Mouse (Mus musculus) liver, embryonic 12.5 days (tissue): ENCODE data around the gene Aff4. TPM values are rescaled to one million over a fixed set of nuclear protein-coding genes. Genes with fewer than 3 reads are reported as not detected.
A peak's percentile ranks its signal among the peaks of the same experiment; 100 is the strongest.
"Not testable (repeated sequence)": the region's sequence is repeated elsewhere in the genome, so short reads cannot be mapped to it uniquely, and the experiment has no call there.

Experiments
- ATAC-seq: fragments of 200-750 bp; cut with Nextera tagmentation; 2 replicates; pipeline ENCODE4 v1.8.0; 2017; ENCODE audit warnings: moderate number of reproducible peaks, mild to moderate bottlenecking, moderate library complexity
- H3K27ac ChIP-seq: fragments of 300-500 bp; sonication (generic); 2 replicates; pipeline ENCODE4 v1.5.1; 2016; ENCODE audit warnings: mild to moderate bottlenecking
- H3K27me3 ChIP-seq: fragments of 300-500 bp; sonication (generic); replicated peaks from 2 replicates; pipeline ENCODE4 v1.6.1; 2016; ENCODE audit warnings: mild to moderate bottlenecking, moderate library complexity
- H3K36me3 ChIP-seq: fragments of 300-500 bp; sonication (generic); 2 replicates; pipeline ENCODE4 v1.6.1; 2016; ENCODE audit warnings: mild to moderate bottlenecking, moderate library complexity
- H3K4me1 ChIP-seq: fragments of 300-500 bp; sonication (generic); 2 replicates; pipeline ENCODE4 v1.6.1; 2016
- H3K4me2 ChIP-seq: fragments of 300-500 bp; sonication (generic); 2 replicates; pipeline ENCODE4 v1.6.1; 2016; ENCODE audit warnings: mild to moderate bottlenecking, moderate library complexity
- H3K4me3 ChIP-seq: fragments of 300-500 bp; sonication (generic); 2 replicates; pipeline ENCODE4 v1.5.1; 2016; ENCODE audit warnings: mild to moderate bottlenecking, moderate library complexity
- H3K9ac ChIP-seq: fragments of 300-500 bp; sonication (generic); 2 replicates; pipeline ENCODE4 v1.6.1; 2016; ENCODE audit warnings: mild to moderate bottlenecking, moderate library complexity
- H3K9me3 ChIP-seq: fragments of 300-500 bp; sonication (generic); replicated peaks from 2 replicates; pipeline ENCODE4 v1.6.1; 2016; ENCODE audit warnings: mild to moderate bottlenecking, moderate library complexity
- WGBS: fragments of 180-500 bp; shearing (Covaris S2); methylation state at CpG from one replicate; pipeline ENCODE4 v1.1.7; 2016; ENCODE audit not compliant: insufficient replicate concordance; 5-methylcytosine and 5-hydroxymethylcytosine counted together
- polyA plus RNA-seq: library from polyadenylated mRNA; unstranded; fragments of >200 nt; fragmentation: Nextera tagmentation; extraction: Ambion mirVana; gene quantifications from 2 replicates; pipeline ENCODE4 v1.2.1, GENCODE M21; 2016

Aff4 gene
- polyA plus RNA-seq: 18.8 and 19.8 TPM in 2 replicates

- H3K27me3 ChIP-seq: no peaks in the 10 kb centered on the region; the same call in 1 of the 2 replicates
- peaks cover 36% of the 10 kb centered on the region for H3K4me1 ChIP-seq
- H3K4me3 ChIP-seq: peak within 1 kb of the TSS; percentile 90
- H3K4me2 ChIP-seq: peak within 1 kb of the TSS; percentile 96
- no peaks in the 10 kb centered on the region for H3K9me3 ChIP-seq
- peak within 1 kb of the TSS; percentile 95 for H3K9ac ChIP-seq
- ATAC-seq: peak; percentile 94
- under 1% methylated on average over 117 of the region's 127 CpGs for WGBS
- peaks cover 3% of the 10 kb centered on the region; the same call in 1 of the 2 replicates for H3K36me3 ChIP-seq
- H3K27ac ChIP-seq: peak within 1 kb of the TSS; percentile 97
Observed at GRCm38 (mm10) chr11:53350291-53351223, at the start of gene Aff4. Gene Aff4, plus strand, starts transcription at chr11:53350833.

GRCm38 (mm10) chr11:53301167-53301515, 49.5 kb upstream of the Aff4 start:
- Histone ChIP-seq H3K27me3 (no peaks in the 10 kb centered on the region), H3K4me1 (peaks cover 42% of the 10 kb centered on the region), H3K4me3 (peak overlapping the region; percentile 100), H3K9ac (peak overlapping the region; percentile 100), H3K4me2 (peak overlapping the region; percentile 89), H3K36me3 (peaks cover 24% of the 10 kb centered on the region), H3K27ac (peak overlapping the region; percentile 98), H3K9me3 (no peaks in the 10 kb centered on the region)
- 42% methylated on average over 9 of the region's 9 CpGs for WGBS
- ATAC-seq: no peak

- Histone ChIP-seq H3K9me3 (no peaks in the 10 kb centered on the region), H3K4me2 (no peak overlapping the region), H3K36me3 (no peaks in the 10 kb centered on the region), H3K4me1 (peaks cover 22% of the 10 kb centered on the region), H3K4me3 (no peak overlapping the region), H3K27me3 (no peaks in the 10 kb centered on the region), H3K9ac (no peak overlapping the region), H3K27ac (no peak overlapping the region)
- no peak for ATAC-seq
- 77% methylated on average over 14 of the region's 14 CpGs for WGBS
Observed at GRCm38 (mm10) chr11:53304044-53304840, 46.4 kb upstream of the Aff4 start.

- H3K4me2 ChIP-seq: no peak overlapping the region
- H3K36me3 ChIP-seq: no peaks in the 10 kb centered on the region
- H3K4me3 ChIP-seq: no peak overlapping the region
- no peaks in the 10 kb centered on the region for H3K9me3 ChIP-seq
- H3K9ac ChIP-seq: no peak overlapping the region
- no peaks in the 10 kb centered on the region for H3K27me3 ChIP-seq
- 48% methylated on average over 2 of the region's 2 CpGs for WGBS
- H3K4me1 ChIP-seq: peaks cover 10% of the 10 kb centered on the region
- H3K27ac ChIP-seq: no peak overlapping the region
- ATAC-seq: no peak
Observed at GRCm38 (mm10) chr11:53306965-53307364, 43.7 kb upstream of the Aff4 start.

- no peak overlapping the region for H3K4me3 ChIP-seq
- 42% methylated on average over 10 of the region's 10 CpGs for WGBS
- no peaks in the 10 kb centered on the region for H3K36me3 ChIP-seq
- ATAC-seq: no peak
- H3K27ac ChIP-seq: no peak overlapping the region
- no peak overlapping the region for H3K9ac ChIP-seq
- no peaks in the 10 kb centered on the region for H3K9me3 ChIP-seq
- H3K4me2 ChIP-seq: no peak overlapping the region
- H3K27me3 ChIP-seq: 0 out of 2 replicates have a peak, but pooled peaks cover 4% of the 10 kb centered on the region
- H3K4me1 ChIP-seq: peaks cover 9% of the 10 kb centered on the region
Observed at GRCm38 (mm10) chr11:53307558-53308065, 43.0 kb upstream of the Aff4 start.

- H3K9ac ChIP-seq: no peak overlapping the region
Observed at GRCm38 (mm10) chr11:53308251-53308864, 42.3 kb upstream of the Aff4 start.

GRCm38 (mm10) chr11:53308884-53309310, 41.7 kb upstream of the Aff4 start:
- H3K4me1 ChIP-seq: peaks cover 9% of the 10 kb centered on the region
- WGBS: 47% methylated on average over 2 of the region's 2 CpGs
- no peak overlapping the region for H3K9ac ChIP-seq
- no peaks in the 10 kb centered on the region for H3K9me3 ChIP-seq
- 0 out of 2 replicates have a peak, but pooled peaks cover 5% of the 10 kb centered on the region for H3K27me3 ChIP-seq
- ATAC-seq: no peak
- no peak overlapping the region for H3K27ac ChIP-seq
- no peak overlapping the region for H3K4me3 ChIP-seq
- no peak overlapping the region for H3K4me2 ChIP-seq
- no peaks in the 10 kb centered on the region for H3K36me3 ChIP-seq

More at GRCm38 (mm10) chr11:53308251-53308864, 42.3 kb upstream of the Aff4 start:
- ATAC-seq: no peak
- H3K27ac ChIP-seq: no peak overlapping the region
- H3K36me3 ChIP-seq: no peaks in the 10 kb centered on the region
- peaks cover 9% of the 10 kb centered on the region for H3K4me1 ChIP-seq
- H3K27me3 ChIP-seq: 0 out of 2 replicates have a peak, but pooled peaks cover 5% of the 10 kb centered on the region
- no peak overlapping the region for H3K4me3 ChIP-seq
- H3K9me3 ChIP-seq: no peaks in the 10 kb centered on the region
- H3K4me2 ChIP-seq: no peak overlapping the region

- no peak for ATAC-seq
- Histone ChIP-seq H3K4me2 (no peak overlapping the region), H3K4me3 (no peak overlapping the region), H3K9ac (no peak overlapping the region), H3K27me3 (0 out of 2 replicates have a peak, but pooled peaks cover 5% of the 10 kb centered on the region), H3K9me3 (no peaks in the 10 kb centered on the region), H3K27ac (no peak overlapping the region), H3K36me3 (no peaks in the 10 kb centered on the region), H3K4me1 (peaks cover 9% of the 10 kb centered on the region)
- WGBS: 65% methylated on average over 1 of the region's 1 CpGs
Observed at GRCm38 (mm10) chr11:53311385-53311784, 39.2 kb upstream of the Aff4 start.

GRCm38 (mm10) chr11:53312823-53313222, 37.8 kb upstream of the Aff4 start:
- not testable (repeated sequence) for H3K9ac ChIP-seq, H3K9me3 ChIP-seq, ATAC-seq, H3K4me2 ChIP-seq, H3K4me1 ChIP-seq, H3K4me3 ChIP-seq, H3K27ac ChIP-seq, H3K36me3 ChIP-seq, H3K27me3 ChIP-seq
- 29% methylated on average over 1 of the region's 1 CpGs for WGBS

- Histone ChIP-seq H3K27ac (no peak overlapping the region), H3K9me3 (no peaks in the 10 kb centered on the region), H3K4me3 (no peak overlapping the region), H3K9ac (no peak overlapping the region), H3K4me1 (no peaks in the 10 kb centered on the region), H3K36me3 (no peaks in the 10 kb centered on the region), H3K27me3 (0 out of 2 replicates have a peak, but pooled peaks cover 5% of the 10 kb centered on the region), H3K4me2 (no peak overlapping the region)
- ATAC-seq: no peak
- 12% methylated on average over 1 of the region's 1 CpGs for WGBS
Observed at GRCm38 (mm10) chr11:53314770-53315173, 35.9 kb upstream of the Aff4 start.

GRCm38 (mm10) chr11:53316996-53317395, 33.6 kb upstream of the Aff4 start:
- Histone ChIP-seq H3K9me3 (no peaks in the 10 kb centered on the region), H3K27ac (no peak overlapping the region), H3K4me2 (no peak overlapping the region), H3K4me3 (no peak overlapping the region), H3K27me3 (0 out of 2 replicates have a peak, but pooled peaks cover 5% of the 10 kb centered on the region), H3K9ac (no peak overlapping the region), H3K36me3 (no peaks in the 10 kb centered on the region), H3K4me1 (no peaks in the 10 kb centered on the region)
- 50% methylated on average over 6 of the region's 6 CpGs for WGBS
- no peak for ATAC-seq
